Mouse (Mus musculus) left cerebral cortex, adult 6 months (tissue): Measurements from ENCODE around the gene Dnajc30. TPM values are rescaled to one million over a fixed set of nuclear protein-coding genes. Genes with fewer than 3 reads are reported as not detected.

Experiments
- long read RNA-seq, 2 experiments: library from polyadenylated mRNA; unstranded; transcript quantifications; one replicate each; pipeline ENCODE4 v2.0.0; 2019 to 2020
- polyA plus RNA-seq: library from polyadenylated mRNA; unstranded; fragments of <200 nt; fragmentation: Nextera tagmentation; gene quantifications from 2 replicates; pipeline ENCODE4 v1.2.3, GENCODE M21; 2021

Gene Dnajc30
- polyA plus RNA-seq = 77.9 and 78.6 TPM in 2 replicates
- long read RNA-seq, experiment 1, transcript Dnajc30-201 (1 exons, 1,661 nt) = major isoform, 127 of 139 reads
- long read RNA-seq, experiment 1, partial matches to known transcripts = 0 of 139 reads
- long read RNA-seq, experiment 1, other reads (novel, unspliced or antisense) = 12 of 139 reads
- long read RNA-seq, experiment 2, transcript Dnajc30-201 (1 exons, 1,661 nt) = major isoform, 108 of 109 reads
- long read RNA-seq, experiment 2, partial matches to known transcripts = 0 of 109 reads
- long read RNA-seq, experiment 2, other reads (novel, unspliced or antisense) = 1 of 109 reads

GRCm38 (mm10) chr5:135063629-135064381 lies at the start of gene Dnajc30:
Gene Dnajc30 (plus strand): TSS chr5:135064202.

GRCm38 (mm10) chr5:135023344-135024173 lies 40.4 kb upstream of the Dnajc30 start, which contains the start of gene Stx1a:
Gene Stx1a (plus strand): TSS chr5:135023482.

GRCm38 (mm10) chr5:135064909-135065446 lies 976 bp downstream of the Dnajc30 start, which contains the start of gene Bud23:
Gene Bud23 (minus strand): TSS chr5:135064959.

GRCm38 (mm10) chr5:135077564-135078481 lies 13.8 kb downstream of the Dnajc30 start, which contains the start of gene Vps37d:
Gene Vps37d (minus strand): TSS chr5:135078266.

GRCm38 (mm10) chr5:135089653-135090052 lies 25.7 kb downstream of the Dnajc30 start, which contains the start of gene Mlxipl:
Gene Mlxipl (plus strand): TSS chr5:135089890.

Other genes with a start within 250 kb of the Dnajc30 start
- gene Tmem270, start 157.5 kb upstream of the Dnajc30 start, polyA plus RNA-seq = not detected in 2 replicates
- gene Cldn13, start 148.7 kb upstream of the Dnajc30 start, polyA plus RNA-seq = not detected in 2 replicates
- gene Mettl27, start 131.8 kb upstream of the Dnajc30 start, polyA plus RNA-seq = 6.6 and 7.4 TPM in 2 replicates
- gene Cldn4, start 117.3 kb upstream of the Dnajc30 start, polyA plus RNA-seq = not detected in 2 replicates
- 0.85 and 1.2 TPM in 2 replicates for gene Cldn3, start 78.0 kb upstream of the Dnajc30 start, polyA plus RNA-seq
- 45.6 and 48.8 TPM in 2 replicates for gene Abhd11, start 55.0 kb upstream of the Dnajc30 start, polyA plus RNA-seq
- 244 and 306 TPM in 2 replicates for gene Stx1a, start 40.7 kb upstream of the Dnajc30 start, polyA plus RNA-seq
- gene Bud23, start 757 bp downstream of the Dnajc30 start, polyA plus RNA-seq = 46.3 and 50.4 TPM in 2 replicates
- gene Vps37d, start 14.1 kb downstream of the Dnajc30 start, polyA plus RNA-seq = 1.9 and 8.2 TPM in 2 replicates
- 0.31 and 0.50 TPM in 2 replicates for gene Mlxipl, start 25.7 kb downstream of the Dnajc30 start, polyA plus RNA-seq
- 15.9 and 17.1 TPM in 2 replicates for gene Tbl2, start 85.5 kb downstream of the Dnajc30 start, polyA plus RNA-seq
- gene Bcl7b, start 104.1 kb downstream of the Dnajc30 start, polyA plus RNA-seq = 87.3 and 94.7 TPM in 2 replicates
- 8.8 and 11.9 TPM in 2 replicates for gene Baz1b, start 123.1 kb downstream of the Dnajc30 start, polyA plus RNA-seq
- gene Fzd9, start 187.0 kb downstream of the Dnajc30 start, polyA plus RNA-seq = 1.5 and 6.5 TPM in 2 replicates